Mouse (Mus musculus) activated CD4-positive, CD25-positive, alpha-beta regulatory T cell, adult 4 months (primary cell): Measurements from ENCODE around the gene Tuft1. TPM values are rescaled to one million over a fixed set of nuclear protein-coding genes. Genes with fewer than 3 reads are reported as not detected.
"Not testable (repeated sequence)": the region's sequence is repeated elsewhere in the genome, so short reads cannot be mapped to it uniquely, and the experiment has no call there.

Source experiments
- ATAC-seq: one replicate; pipeline ENCODE4 v1.8.0; 2017
- polyA plus RNA-seq, 2 experiments: library from polyadenylated mRNA; unstranded; fragments of 100-300 nt; shearing (Covaris generic); gene quantifications; one replicate each; pipeline ENCODE4 v1.2.1; 2017

Tuft1 gene
- polyA plus RNA-seq, 2 experiments from 2014 or later = 2.3 to 2.4 TPM

DNA sequence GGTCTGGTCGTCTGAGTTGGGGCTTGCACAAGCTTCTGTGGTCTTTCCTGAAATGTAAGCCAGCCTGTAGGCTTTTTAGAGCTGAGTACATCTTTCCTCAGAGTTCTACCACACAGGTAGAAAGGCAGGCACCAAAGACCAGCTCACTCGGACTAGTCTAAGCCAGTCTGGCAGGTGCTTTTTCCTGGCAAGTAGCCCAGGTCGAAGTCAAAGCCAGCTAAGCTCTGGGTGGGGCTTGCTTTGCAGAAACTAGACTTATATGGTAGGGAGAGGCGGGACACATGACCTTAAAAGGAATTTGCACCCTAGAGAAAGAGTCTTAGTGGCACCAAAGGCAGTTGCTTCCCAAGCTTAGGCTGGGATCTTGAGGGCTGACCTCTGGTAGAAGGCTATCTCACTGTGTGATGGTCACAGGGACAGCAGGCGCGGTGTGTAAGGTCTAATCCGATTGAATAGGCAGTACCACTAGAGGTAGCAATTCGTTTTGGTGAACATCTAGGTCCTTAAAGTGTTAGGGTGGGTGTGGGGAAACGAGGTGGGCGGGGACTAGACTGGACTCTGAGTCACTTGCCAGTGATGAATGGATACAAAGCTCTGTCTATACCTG lies 573 bp upstream of the Tuft1 start:
- peak; percentile 40 for ATAC-seq

DNA sequence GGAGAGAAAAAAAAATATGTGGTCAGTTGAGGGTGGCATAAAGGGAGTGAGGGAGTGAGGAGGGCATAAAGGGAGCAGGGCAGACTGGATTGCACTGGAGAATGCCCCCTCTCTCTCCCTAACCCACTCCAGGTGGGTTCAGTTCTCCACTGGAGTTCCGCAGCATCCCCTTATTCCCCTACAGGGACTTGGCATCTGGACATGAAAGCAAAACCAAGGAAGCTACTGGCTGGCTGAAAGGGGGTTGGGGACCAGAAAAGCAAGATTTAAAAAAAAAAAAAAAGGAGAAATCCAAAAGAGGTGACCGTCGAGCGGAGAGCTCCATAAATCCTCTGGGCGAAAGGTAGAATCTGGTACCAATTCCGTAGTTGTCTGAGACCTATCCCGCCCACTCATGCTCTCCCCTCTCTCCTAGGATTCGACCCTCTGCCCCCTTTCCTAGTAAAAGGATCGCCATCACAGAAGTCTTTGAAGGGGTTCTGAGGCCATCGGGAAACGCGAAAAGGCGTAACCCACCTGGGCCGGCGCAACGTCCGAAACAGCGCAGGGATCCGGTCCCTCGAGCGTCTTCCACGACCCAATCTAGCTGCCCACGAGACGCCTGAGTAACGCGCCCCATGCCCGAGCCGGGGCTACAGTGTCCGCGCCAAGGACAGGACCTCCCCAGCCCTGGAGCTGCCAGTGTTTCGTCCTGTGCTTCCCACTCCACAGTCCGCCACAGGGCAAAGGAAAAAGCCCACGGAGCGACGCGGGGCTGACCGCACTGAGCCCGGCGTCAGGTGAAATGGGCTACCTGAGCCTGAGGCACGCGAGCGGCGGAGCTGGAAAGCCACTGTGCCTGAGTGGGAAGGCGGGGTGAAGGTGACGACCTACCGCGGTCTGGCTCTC lies 576 bp downstream of the Tuft1 start:
- ATAC-seq = not testable (repeated sequence)

DNA sequence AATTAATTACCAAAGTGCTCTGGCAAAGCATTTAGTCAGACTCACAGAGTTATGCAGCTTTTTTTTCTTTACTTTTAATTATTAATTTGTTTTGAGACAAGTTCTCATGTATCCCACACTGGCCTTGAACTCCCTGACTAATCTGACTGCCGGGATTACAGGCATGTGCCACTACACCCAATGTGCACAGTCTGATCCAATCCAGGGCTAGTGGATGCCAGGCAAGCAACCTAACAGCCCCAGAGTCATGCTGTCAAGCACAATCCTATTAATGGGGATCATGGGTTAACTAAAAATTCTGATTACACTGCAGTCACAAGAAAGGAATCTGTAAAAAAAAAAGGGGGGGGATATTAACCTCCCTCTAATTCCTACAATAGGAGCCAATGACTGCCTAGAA lies 4.7 kb downstream of the Tuft1 start:
- not testable (repeated sequence) for ATAC-seq

DNA sequence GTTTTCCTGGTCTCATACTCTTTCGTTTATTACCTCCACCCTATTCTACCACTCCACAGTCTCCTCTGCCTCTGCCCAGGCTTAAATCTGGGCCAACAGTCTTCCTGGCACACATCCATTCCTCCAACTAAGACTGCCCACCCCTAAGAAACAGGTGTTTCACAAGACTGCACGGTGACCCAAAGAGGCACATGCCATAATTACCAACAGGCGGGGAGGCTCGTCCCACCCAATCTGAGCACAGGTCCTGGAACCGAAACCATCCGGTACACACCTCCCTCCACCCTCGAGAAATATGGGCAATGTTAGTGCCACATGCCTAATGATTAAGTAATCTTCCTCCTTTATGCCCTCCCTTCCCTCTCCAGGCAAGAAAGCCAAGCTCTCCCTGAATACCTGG lies 8.3 kb downstream of the Tuft1 start:
- ATAC-seq = no peak

DNA sequence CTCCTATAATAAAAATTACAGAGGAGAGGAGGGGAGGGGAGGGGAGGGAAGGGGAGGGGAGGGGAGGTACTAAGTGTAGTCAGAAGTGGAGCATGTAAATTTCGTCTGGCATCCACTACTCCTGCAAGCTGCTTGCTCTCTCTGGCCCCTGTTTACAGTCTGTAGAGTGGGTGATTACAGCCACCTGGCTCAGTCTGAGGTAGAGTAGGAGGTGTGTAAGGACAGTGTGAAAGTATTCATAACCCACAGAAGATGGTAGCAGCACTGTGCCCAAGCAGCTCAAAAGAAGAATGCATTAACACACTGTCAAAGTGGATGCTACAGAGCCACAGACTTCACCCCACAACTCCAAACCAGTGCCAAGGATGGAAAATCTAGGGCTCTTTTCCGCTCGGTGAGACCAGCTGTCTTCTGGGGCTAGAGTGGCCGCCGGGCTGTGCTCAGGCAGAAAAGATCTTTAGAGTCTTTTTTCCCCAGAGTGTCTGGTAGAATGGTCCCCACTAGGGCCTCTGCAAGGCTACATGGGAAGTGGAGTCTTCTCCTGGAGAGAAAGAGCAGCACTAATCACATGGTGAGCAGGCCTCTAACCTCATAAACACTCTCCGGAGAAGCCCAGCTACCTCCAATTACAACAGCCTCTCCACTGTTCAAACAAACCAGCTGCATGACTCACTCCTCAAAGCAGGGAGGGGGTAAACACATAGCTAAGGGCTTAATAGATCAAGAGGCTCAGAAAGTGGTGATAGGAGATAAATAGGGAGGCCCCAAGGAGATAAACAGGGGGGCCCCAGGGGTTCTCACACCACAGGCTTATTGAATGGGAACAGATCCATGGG lies 9.7 kb downstream of the Tuft1 start:
- ATAC-seq = no peak

DNA sequence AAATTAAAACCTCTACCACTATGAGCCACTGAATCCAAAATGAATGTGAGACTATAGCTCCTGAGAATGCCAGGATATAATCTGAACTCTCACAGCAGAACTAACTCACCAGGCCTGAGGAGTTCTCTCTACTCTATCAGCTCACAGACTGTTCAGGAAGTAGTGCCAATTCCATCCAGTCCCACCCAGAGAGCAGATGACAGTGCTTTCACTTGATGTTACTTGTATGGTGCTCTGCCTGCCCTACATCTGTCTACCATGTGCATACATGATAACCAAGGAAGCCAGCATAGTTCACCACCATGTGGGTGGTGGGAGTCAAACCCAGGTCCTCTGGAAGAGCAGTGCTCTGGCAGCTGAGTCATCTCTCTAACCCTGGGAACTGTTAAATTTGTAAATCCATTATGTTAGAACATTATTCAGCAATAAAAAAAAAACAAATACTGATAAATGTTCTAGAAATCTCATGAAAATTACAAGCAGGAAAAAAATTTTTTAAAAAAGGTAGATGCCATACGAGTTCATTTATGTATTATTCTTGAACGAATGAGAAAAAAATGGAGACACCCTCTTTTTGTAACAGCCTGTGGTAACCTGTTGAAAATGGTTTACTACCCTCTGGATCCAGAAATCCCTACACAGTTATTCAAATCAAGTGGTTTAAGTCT lies 16.0 kb downstream of the Tuft1 start, which contains the start of gene Gm10972:
Gene Gm10972 (plus strand): TSS at position 618 of the 668 bp plus-strand sequence.
- not testable (repeated sequence) for ATAC-seq

DNA sequence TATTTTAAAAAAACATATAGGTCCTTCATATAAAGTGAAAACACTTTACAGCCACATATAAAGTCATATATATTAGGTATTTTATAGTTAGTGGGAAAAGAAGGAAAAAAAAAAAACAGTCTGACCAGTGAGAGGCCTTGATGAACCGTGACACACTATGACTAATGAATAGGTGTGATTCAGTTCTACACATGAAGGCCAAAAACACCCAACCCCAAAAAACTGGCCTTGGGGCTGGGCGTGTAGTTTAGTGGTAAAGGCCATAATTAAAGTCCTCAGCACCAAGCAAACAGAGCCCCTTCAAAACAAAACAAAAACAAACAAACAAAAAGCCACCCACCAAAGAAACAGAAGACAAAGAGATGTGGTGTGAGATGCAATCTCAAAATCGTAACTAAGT lies 28.8 kb downstream of the Tuft1 start:
- ATAC-seq = no peak

DNA sequence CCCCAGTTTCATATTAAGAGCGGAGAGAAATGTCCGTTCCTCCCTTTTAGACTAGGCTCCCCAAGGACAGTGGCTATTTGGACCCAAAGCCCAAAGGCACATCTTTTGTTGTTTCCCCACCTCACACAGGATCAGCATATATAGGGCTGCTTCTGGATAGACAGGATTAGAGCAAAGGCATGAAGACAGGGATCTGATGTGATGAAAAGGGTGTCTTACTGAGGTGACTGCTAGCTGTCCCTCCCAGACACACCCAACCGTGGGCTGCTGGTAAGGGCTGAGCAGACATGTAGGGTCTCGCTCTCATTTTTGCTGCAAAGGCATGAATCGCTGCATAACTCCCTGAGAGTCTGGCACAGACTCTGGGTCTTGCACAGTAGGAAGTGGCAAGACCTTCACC lies 30.0 kb downstream of the Tuft1 start:
- no peak for ATAC-seq

DNA sequence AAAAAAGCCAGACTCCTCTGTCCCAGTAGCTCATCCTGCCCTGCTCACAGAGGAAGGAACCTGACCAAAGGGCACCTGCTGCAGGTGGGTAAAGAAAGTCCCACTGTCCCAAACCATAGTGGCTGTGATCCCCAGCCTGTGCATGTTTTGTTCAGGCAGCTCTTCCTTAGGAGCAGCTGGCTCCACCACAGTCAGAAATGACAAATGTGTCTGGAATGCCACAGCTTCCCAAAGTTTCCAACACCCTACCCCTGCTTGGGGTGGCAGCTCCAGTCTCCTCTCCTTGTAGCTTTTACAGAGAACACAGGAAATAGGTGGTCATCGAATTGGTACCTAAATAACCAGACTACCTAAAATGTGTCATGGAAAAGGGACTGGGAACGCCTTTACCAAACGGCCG lies 34.4 kb downstream of the Tuft1 start:
- no peak for ATAC-seq

DNA sequence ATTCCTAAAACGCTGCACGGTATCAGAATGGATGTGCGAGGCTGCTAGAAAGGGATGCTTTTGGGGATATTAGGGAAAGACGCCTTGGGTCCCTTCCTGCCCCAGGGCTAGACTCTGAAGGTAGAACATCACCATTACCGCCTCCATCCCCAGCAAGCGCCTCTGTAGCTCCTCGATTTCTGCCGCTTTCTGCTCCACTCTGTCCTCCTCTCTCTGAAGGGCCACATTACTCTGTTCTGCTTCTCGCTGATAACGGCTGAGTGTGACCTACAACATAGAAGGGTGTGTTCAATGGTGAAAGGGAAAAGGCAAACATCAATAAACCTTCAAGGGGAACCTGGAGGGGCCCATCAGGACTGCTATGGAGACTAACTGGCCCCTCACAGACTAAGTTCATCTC lies 36.1 kb downstream of the Tuft1 start:
- ATAC-seq = no peak

DNA sequence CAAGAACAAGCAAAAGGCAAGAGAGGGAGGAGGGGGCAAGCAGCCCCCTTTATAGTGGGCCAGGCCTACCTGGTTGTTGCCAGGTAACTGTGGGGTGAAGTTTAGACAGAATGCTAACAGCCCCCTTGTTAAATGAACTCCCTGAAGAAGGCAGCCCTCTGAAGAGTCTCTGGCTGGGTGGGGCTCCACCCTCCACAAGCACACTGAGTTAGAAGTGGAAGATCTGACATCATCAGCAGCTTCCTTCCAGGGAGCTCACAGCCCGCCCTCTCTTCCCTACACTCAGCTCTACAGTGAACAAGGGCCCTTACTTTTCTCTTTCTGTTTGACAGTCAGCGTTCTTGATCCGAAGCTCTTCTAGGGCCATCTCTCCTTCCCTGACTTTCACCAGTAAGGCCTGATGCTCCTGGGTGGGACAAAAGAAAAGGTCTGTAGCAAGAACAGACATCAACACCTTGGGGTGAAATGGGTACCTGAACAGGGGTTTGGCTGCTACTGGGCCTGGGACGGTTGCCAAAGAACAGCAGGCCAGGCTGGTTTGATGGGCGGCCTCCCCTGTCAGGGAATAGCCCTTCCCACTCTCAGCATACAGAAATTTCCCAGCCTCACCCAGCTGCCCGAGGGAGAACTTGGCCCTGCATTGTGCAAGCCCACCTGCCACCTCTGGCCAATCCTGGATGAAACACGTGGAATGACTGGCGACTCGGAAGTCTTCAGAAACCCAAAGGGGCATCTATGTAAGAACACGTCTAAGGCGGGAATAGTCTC lies 36.7 kb downstream of the Tuft1 start:
- no peak for ATAC-seq

DNA sequence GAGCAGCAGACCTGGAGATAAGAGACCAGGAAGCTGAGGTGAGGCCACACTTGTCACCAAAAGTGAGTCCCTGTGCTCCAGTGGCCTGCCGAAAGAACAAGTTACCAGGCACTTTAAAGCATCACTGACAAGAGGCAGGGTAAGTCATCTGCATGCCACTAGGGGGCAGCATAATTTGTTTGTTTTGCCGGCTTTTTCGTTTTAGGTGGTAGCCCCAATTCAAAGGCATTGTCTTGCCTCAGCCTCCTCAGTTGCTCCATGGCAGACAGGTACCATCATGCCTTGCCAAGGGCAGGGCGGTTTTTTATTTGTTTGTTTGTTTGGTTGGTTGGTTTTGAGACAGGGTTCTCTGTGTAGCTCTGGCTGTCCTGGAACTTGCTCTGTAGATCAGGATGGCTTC lies 42.0 kb downstream of the Tuft1 start:
- ATAC-seq = no peak

DNA sequence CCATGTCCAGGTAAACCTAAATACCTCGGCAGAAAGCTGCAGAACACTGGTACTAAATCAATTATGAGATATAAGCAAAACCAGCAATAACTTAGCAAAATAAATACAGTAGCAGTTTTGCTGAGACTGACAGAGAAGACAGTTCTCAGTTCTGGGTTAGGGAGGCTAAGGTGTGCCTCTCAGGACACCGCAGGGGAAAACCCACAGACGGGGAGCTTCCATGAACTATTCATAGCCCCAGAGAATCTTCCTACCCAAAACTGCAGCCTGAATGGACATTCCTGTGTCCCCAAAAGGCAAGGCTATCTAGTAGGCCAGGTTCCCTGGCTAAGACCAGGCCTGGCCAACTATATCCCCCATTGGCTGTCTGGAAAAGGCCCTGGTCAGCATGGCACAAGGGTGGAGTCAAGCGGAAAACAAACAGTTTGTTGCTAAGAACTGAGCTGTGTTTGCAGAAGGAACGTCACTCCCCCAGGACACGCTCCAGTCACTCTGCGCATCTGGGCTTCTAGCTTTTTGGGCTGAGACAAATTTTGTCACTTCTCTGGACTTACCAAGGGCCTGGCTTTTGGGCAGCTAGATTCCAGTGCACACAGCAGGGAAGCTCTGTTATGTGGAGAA lies 45.3 kb downstream of the Tuft1 start:
- ATAC-seq = no peak

DNA sequence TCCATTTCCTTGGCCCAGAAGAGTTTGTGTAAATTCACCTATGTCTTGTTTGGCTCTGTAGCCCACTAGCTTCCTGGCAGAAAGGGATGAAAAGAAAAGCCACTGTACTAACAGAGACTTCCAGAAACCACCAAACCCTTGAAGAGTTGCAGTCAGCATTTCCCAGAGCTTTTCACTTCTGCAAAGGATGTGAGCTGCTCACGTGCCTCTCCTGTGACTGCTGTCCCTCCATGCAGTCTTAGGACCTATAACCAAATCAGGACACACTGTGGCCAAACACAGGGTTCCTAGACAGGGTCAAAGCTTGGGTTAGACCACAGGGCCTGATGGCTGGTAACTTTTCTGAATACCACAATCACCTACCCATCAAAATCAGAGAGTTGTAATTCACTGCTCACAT lies 46.4 kb downstream of the Tuft1 start:
- no peak for ATAC-seq

DNA sequence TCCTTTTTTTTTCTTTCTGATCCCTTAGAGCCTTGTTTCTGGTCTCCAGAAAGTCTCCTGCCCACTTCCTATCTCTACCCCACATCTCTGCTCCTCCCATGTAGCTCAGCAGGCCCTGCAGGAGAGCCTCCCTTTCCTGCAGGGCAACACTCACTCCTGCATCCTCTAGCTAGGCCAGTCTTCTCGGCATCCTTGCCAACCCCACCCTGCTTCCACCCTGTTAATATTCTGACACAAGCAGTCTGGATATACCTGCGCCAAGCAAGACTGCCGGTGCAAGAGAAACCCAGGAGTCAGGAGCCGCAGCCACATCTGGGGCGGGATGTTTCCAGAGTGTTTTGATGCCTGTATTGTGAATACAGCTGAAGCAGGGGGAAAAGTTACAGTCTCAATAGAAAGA lies 46.8 kb downstream of the Tuft1 start:
- ATAC-seq = no peak

DNA sequence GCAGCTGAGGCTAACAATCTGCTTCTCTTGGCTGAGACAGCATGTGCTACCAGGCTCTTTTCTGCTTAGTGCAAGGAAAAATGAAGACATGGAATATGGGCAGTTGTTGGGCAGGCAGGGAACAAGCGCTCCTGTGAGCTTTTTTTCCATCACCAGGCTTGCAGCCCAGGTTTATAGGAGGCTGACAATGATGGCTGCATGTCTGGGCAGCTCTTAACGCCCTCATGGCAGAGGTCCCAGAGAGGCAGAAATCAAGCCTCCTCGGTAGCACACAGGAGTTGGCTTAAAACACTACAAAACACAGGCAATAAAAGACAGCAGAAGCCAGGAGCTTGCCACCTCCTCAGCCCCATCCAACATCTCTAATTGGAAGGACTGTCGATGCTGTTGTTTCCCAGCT lies 47.3 kb downstream of the Tuft1 start:
- no peak for ATAC-seq

DNA sequence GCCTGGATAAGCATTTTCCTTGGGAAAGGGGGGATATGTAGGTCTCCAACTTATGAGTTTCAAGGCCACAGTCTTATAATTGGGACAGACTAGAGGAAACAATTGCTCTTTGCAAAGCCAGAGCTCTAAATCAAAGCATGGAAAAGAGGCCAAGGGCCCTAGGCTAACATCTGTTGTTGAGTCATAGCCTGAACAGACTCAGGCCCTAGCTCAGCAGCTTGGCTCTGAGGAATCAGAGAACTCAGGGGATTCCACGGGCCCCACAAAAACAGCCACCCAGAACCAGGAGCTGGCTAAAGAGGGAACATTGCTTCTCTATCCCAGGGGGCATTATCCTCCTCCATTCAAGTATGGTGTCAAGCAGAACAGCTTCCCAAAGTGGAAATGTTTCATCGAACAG lies 48.1 kb downstream of the Tuft1 start:
- ATAC-seq = no peak

DNA sequence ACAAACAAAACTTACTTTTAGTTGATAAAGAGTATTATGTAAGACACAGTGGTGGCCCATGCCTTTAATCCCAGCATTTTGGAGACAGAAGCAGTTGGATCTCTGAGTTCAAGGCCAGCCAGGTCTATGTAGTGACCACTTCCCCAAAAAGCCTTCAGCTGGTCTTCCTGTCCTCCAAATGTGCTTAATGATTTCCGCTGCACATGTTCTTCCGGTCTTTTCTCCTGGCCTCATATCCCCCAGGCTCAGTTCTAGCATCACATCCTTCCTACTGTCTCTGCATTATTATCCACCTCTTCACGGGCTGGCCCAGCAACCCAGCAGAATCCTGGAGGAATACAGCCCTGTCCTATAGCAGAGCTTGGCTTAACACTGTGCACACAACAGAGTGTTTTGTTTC lies 49.1 kb downstream of the Tuft1 start:
- ATAC-seq = no peak

DNA sequence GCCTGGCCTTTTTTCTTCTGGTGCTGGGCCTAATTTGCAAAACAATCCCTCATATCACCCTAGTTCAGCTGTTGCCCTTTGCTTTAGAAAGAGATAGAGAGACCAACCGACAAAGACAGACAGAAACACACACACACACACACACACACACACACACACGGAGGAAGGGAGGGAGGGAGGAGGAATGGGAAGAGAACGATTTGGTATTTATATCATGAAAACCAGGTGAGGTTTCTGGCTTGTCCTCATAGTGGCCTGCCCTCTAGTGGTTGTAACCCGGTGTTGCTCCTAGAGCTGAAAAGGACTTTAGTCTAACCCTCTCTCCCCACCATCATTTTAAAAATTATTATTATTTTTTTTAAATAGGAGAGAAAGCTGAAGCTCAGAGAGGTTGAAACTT lies 56.7 kb downstream of the Tuft1 start:
- ATAC-seq = no peak

DNA sequence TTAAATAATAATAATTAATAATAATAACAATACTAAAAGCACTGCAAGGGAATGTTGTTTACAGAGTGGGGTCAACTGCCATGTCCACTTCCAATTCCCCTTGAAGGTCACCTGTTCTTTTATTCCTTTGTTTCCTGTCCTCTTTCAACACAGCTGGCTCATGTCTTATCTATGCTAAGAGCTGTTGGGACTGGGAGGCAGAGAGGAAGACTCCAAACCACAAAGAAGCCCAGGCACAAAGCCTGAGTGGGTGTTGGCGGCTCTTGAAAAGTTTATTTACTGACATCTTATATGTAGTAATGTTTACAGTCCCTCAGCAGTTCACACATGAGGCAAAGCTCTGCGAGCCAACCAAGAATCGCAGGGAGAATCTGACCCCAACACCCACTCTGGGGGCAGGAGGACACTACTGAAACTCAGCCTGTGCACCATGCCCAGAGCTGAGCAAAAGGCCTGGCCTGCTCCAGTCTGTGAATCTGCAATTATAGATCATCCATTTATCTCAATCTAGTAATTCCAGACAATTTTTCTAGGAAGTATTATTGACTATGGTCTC lies 61.4 kb downstream of the Tuft1 start:
- ATAC-seq = no peak

DNA sequence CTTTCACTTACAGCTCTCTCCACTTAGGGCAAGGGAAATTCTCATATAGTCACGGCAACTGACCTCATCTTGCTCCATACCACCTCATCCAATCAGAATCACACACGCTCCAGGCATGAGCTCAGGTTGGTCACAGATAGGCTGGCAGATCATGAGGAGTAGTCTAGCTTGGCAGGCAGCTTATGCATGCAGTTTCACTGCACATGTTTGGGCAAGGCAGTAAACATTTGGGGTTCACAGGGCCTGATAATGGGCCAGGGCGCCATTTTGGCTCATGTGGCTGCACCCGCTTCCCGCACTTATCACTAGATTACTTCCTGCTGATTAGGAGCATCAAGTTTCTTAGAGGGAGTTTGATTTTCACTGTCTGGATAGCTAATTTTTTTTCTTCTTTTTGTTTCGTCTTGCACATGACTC lies 62.8 kb downstream of the Tuft1 start:
- ATAC-seq = no peak
